Mouse (Mus musculus): ENCODE measurements around the gene Pakap. TPM values are rescaled to one million over a fixed set of nuclear protein-coding genes. Genes with fewer than 3 reads are reported as not detected.

Pakap gene
- polyA plus RNA-seq, 1 experiment from 2014 or later: 17.5 TPM

DNA sequence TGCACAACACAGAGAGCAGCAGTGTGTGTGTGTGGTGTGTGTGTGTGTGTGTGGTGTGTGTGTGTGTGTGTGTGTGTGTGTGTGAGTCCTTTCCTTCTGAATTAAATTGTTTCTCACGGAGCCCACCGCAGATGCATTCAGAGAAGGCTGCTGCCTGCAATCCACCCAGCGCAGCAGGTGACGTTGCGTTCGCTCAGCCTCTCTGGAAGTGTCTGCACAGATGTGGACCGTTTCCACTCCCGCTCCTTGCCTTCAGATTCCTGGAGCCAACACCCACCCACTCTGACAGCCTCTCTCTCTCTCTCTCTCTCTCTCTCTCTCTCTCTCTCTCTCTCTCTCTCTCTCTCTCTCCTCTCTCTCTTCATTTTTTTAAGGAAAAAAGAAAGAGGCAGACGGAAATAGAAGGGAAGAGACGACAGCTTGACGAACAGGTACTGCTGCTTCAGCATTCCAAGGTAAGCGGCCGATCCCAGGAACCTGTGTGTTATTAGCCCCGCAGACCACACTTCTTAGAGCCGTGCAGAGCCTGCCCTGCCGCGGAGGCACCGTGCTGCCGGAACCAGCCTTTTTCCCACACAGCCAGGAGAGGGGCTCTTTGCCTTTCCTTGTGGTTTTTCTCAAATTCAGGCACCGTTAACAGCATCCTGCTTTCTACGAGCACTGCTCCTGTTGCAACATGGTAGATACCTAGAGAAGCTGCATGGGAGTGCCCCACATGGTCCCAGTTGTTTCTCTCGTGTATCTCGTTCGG is 69.8 kb downstream of the Pakap start:
- Histone ChIP-seq H3K4me3 (peak overlapping the region; percentile 43), H3K4me1 (peaks cover 26% of the 10 kb centered on the region), H3K9me3 (no peaks in the 10 kb centered on the region), H3K36me3 (replicated peaks) (no peaks in the 10 kb centered on the region), H3K27ac (peak overlapping the region; percentile 56; the same call in 1 of the 2 replicates), H3K27me3 (ENCODE audit: poor library complexity, severe bottlenecking) (0 out of 2 replicates have a peak, but pooled peaks cover 6% of the 10 kb centered on the region)
- DNase-seq (ENCODE audit: extremely low spot score, low spot score): no peak
- WGBS: 37% methylated on average over 24 of the region's 24 CpGs

DNA sequence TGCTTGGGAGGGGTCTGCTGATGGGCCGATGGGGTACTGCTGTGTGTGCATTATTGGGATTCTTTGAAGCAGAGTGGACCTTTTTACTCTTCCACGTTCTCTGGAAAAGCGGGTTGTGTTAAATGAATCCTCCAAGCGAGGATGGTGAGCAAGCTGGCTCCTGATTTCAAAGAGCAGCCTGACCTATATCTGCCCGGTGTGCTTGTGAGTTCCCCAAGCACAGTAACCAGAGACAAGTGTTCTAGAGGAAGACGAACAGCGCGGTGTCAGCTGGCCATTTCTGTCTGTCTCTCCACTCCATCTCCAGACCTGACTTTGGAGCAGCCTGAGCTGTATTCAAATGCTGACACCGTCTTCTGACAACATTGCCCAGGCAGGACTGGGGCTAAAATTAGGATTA is 71.0 kb downstream of the Pakap start:
- H3K36me3 ChIP-seq (replicated peaks): no peaks in the 10 kb centered on the region
- 84% methylated on average over 9 of the region's 9 CpGs for WGBS
- H3K4me1 ChIP-seq: peaks cover 26% of the 10 kb centered on the region
- 0 out of 2 replicates have a peak, but pooled peaks cover 6% of the 10 kb centered on the region for H3K27me3 ChIP-seq (ENCODE audit: poor library complexity, severe bottlenecking)
- no peak overlapping the region for H3K4me3 ChIP-seq
- DNase-seq (ENCODE audit: extremely low spot score, low spot score): no peak
- no peak overlapping the region for H3K27ac ChIP-seq
- H3K9me3 ChIP-seq: no peaks in the 10 kb centered on the region

DNA sequence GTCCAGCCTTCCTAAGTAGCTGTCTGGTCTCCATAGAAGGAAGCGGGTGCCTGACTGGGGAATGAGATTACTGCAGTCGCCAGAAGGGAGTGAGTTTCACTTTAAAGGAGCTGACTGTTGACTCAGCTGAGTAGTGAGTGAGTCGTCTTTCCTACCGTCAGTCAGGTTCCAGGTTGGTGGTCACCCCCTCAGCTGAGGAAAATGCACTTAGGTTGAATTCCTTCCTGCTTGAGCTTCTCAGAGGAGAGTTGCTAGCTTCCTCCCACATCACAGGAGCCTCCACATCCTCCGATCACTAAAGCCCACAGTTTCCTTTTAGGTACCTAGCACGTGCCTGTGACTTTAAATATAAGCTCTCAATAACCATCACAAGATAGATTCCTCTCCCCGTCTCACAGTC is 72.2 kb downstream of the Pakap start:
- Histone ChIP-seq H3K4me1 (peaks cover 26% of the 10 kb centered on the region), H3K4me3 (no peak overlapping the region), H3K27ac (no peak overlapping the region), H3K27me3 (ENCODE audit: poor library complexity, severe bottlenecking) (0 out of 2 replicates have a peak, but pooled peaks cover 6% of the 10 kb centered on the region), H3K36me3 (replicated peaks) (no peaks in the 10 kb centered on the region), H3K9me3 (no peaks in the 10 kb centered on the region)
- 55% methylated on average over 7 of the region's 7 CpGs for WGBS
- no peak for DNase-seq (ENCODE audit: extremely low spot score, low spot score)

DNA sequence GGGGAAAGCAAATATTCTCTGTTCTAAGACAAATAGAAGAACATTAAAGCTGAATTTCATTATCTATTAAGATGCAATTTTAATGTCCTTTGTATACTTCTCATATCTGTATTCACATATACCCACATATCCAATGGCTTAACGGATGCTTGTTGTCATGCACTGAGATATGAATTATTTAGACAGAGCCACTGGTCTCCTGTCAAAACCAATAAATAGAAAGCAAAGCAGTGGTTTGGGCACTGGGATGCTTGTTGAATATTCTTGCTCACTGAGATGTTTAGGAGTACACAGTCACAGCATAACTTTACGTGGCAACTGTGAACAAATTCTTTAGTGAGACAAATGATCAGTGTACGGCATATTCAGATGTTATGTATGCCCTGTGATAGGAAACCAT is 73.0 kb downstream of the Pakap start:
- H3K27ac ChIP-seq: no peak overlapping the region
- no peaks in the 10 kb centered on the region for H3K36me3 ChIP-seq (replicated peaks)
- H3K27me3 ChIP-seq (ENCODE audit: poor library complexity, severe bottlenecking): 0 out of 2 replicates have a peak, but pooled peaks cover 6% of the 10 kb centered on the region
- H3K4me1 ChIP-seq: peaks cover 26% of the 10 kb centered on the region
- WGBS: 94% methylated on average over 3 of the region's 3 CpGs
- no peak for DNase-seq (ENCODE audit: extremely low spot score, low spot score)
- no peaks in the 10 kb centered on the region for H3K9me3 ChIP-seq
- H3K4me3 ChIP-seq: no peak overlapping the region

DNA sequence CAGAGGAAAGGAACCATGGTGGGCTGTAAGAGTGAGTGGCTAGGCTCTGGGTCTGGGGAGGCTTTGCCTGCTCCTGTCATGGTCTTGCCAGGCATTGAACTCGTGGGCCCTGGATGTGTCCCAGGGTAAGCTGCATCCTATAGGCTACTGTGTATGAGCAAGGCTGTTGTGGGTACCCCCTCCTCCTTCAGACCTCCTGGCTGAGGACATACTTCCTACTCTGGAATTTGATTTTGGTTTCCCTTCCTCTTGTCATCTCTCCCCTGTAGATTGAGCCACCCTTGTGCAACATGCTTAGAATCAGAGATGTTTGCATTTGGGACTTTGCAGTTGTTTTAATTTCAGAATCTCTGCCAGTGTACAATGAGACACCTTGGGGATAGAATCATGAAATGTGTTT is 83.0 kb downstream of the Pakap start:
- DNase-seq (ENCODE audit: extremely low spot score, low spot score): no peak
- no peak overlapping the region for H3K4me3 ChIP-seq
- WGBS: 82% methylated on average over 1 of the region's 1 CpGs
- no peak overlapping the region for H3K27ac ChIP-seq
- H3K4me1 ChIP-seq: no peaks in the 10 kb centered on the region
- no peaks in the 10 kb centered on the region; the same call in 1 of the 2 replicates for H3K36me3 ChIP-seq (replicated peaks)
- no peaks in the 10 kb centered on the region for H3K27me3 ChIP-seq (ENCODE audit: poor library complexity, severe bottlenecking)
- no peaks in the 10 kb centered on the region for H3K9me3 ChIP-seq

DNA sequence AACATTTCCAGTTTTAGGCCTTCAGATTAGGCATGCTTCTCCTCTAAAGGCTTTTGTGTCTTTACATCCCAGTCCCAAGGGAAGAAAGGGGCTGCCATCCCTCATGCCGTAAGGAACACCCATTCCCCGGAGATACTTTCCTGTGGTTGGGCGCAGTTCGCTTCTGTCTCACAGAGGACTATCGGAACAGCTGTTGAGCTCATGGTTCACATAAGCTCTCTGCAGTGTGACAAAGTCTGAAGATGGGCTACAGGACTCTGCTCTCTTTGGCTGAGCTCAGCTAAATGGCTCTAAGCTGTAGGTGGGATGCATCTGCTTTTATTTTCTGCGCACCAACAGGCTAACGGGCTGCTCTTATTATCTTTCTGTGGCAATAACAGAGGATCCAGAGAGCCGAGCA is 83.6 kb downstream of the Pakap start:
- Histone ChIP-seq H3K27ac (no peak overlapping the region), H3K9me3 (no peaks in the 10 kb centered on the region), H3K4me1 (no peaks in the 10 kb centered on the region), H3K27me3 (ENCODE audit: poor library complexity, severe bottlenecking) (no peaks in the 10 kb centered on the region), H3K4me3 (no peak overlapping the region), H3K36me3 (replicated peaks) (no peaks in the 10 kb centered on the region; the same call in 1 of the 2 replicates)
- DNase-seq (ENCODE audit: extremely low spot score, low spot score): no peak
- 94% methylated on average over 8 of the region's 8 CpGs for WGBS

DNA sequence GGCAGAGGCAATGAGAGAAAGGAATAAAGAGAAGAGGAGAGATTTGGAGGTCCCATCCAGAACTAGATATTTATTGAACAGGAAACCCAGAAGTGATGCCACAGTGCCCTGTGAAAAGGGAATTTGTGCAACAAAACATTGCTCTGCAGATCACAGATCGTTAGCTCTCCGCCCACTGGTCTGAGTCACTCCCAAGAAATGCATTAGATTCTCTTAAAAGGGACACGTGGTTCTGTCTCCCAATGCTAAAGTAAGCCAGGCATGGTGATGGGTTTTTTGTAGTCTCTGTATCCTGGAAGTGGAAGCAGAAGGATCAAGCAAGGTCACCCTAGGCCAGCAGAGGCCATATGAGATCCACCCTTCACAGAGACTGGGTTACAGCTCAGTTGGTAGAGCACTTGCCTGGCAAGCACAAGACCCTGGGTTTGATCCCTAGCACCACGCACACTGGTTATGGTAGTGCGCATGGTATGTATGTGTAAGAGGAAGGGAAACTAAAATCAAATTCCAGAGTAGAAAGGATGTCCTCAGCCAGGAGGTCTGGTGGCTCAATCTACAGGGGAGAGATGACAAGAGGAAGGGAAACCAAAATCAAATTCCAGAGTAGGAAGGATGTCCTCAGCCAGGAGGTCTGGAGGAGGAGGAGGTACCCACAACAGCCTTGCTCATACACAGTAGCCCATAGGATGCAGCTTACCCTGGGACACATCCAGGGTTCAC is 84.4 kb downstream of the Pakap start:
- Histone ChIP-seq H3K9me3 (no peaks in the 10 kb centered on the region), H3K27me3 (ENCODE audit: poor library complexity, severe bottlenecking) (no peaks in the 10 kb centered on the region), H3K4me3 (no peak overlapping the region), H3K4me1 (no peaks in the 10 kb centered on the region), H3K36me3 (replicated peaks) (no peaks in the 10 kb centered on the region; the same call in 1 of the 2 replicates), H3K27ac (no peak overlapping the region)
- WGBS: 87% methylated on average over 5 of the region's 5 CpGs
- no peak for DNase-seq (ENCODE audit: extremely low spot score, low spot score)

DNA sequence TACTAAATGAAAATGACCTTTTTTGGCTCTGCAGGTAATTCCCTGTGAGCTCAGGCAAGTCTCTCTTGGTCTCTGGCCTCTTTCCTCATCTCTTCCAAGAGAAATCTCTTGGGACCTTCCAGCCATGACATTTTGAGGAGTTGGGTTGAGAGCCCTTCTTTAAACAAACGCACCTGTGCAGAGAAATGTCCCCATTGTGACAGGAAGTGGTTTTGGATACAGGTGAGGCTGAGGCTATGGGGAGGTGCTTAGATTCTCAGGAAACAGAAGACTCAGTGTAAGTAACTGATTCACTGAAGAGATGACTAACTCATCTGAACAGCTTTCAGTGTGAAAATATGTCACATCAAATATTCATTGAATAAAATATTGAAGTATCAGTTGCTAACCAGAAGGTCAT is 88.0 kb downstream of the Pakap start:
- Histone ChIP-seq H3K36me3 (replicated peaks) (no peaks in the 10 kb centered on the region; the same call in 1 of the 2 replicates), H3K9me3 (no peaks in the 10 kb centered on the region), H3K4me1 (peaks cover 14% of the 10 kb centered on the region), H3K27ac (no peak overlapping the region), H3K27me3 (ENCODE audit: poor library complexity, severe bottlenecking) (no peaks in the 10 kb centered on the region), H3K4me3 (no peak overlapping the region)
- WGBS: 90% methylated on average over 1 of the region's 1 CpGs
- no peak for DNase-seq (ENCODE audit: extremely low spot score, low spot score)

DNA sequence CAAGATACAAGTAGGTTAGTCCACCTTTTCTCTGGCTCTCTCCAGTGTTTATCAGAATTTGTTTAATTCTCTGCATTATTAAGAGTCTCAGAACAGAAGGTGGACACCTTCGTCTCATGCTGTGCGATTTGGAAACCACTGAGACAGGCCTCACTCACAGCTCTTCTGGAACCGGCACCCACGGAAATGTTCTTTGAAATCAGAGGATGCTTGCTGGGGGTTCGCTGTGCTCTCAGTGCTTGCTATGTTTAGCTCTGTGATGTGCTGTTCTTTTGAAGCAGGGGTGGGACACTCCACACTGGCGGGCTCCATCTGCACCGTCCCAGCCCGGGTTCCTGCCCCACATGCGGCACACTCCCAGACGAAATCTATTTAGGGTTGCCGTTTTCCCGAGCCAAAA is 88.4 kb downstream of the Pakap start:
- 93% methylated on average over 12 of the region's 12 CpGs for WGBS
- Histone ChIP-seq H3K27ac (no peak overlapping the region), H3K4me3 (no peak overlapping the region), H3K4me1 (peaks cover 18% of the 10 kb centered on the region), H3K27me3 (ENCODE audit: poor library complexity, severe bottlenecking) (no peaks in the 10 kb centered on the region), H3K36me3 (replicated peaks) (no peaks in the 10 kb centered on the region; the same call in 1 of the 2 replicates), H3K9me3 (no peaks in the 10 kb centered on the region)
- DNase-seq (ENCODE audit: extremely low spot score, low spot score): no peak

DNA sequence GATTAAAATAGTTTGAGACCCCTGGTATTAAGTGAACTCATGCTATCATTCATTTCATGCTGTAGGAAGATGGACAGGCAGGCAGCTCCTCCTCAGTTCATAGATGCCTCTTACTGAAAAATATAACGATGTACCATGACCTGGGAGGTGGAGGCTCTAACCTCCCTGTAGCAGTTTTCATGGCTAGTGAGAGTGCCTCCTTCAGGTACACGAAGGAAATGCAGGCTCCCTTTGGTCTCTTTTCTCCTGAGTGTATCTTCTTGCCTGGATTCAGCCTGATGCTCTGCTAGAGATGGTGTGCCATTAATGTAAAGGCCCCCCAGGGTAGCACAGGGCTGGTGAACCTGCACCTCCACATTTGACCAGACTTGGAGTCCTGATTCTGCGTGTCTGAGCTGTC is 88.9 kb downstream of the Pakap start:
- 87% methylated on average over 3 of the region's 3 CpGs for WGBS

DNA sequence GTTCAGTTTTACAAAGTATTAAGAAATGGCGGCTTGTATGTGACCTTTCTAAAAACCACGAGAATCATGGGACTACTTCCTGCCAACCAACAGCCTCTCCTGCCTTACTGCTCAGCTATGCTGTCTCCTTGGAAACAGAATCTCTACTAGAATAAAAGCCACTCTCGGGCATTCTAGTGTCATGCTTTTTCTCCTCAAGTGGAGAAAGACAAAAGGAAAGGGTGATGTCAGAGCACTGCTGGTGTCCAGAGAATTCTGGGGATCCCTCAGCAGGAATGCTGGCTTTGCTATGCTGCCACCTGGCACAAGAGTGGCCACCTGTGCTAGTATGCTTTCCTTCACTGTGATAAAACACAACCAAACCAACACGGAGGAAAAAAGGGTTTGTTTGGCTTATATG is 92.5 kb downstream of the Pakap start:
- DNase-seq (ENCODE audit: extremely low spot score, low spot score): no peak

More for the DNA sequence above, 88.9 kb downstream of the Pakap start:
- peaks cover 19% of the 10 kb centered on the region for H3K4me1 ChIP-seq
- H3K27me3 ChIP-seq (ENCODE audit: poor library complexity, severe bottlenecking): no peaks in the 10 kb centered on the region
- DNase-seq (ENCODE audit: extremely low spot score, low spot score): no peak
- no peak overlapping the region for H3K27ac ChIP-seq
- H3K4me3 ChIP-seq: no peak overlapping the region
- no peaks in the 10 kb centered on the region for H3K9me3 ChIP-seq
- no peaks in the 10 kb centered on the region; the same call in 1 of the 2 replicates for H3K36me3 ChIP-seq (replicated peaks)

DNA sequence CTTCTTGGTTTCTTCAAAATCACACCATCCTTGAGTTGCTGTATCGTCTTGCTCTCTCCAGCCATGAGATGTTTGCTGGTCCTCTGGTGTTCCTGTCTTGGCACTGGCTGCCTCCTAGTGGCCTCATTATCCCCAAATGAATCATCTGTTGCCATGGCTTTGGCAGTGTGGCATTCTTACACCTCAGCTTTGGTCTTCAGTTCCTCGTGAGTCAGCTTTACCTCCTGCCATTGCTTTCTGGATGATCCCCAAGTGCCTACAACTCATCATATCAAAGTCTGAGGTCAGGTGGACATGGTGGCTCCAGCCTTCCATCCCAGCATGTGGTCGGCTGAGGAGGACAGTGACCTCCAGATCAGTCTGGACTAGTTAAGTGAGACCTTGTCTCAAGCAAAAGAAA is 98.1 kb downstream of the Pakap start:
- DNase-seq (ENCODE audit: extremely low spot score, low spot score): no peak
- Histone ChIP-seq H3K9me3 (no peaks in the 10 kb centered on the region), H3K27ac (no peak overlapping the region), H3K36me3 (replicated peaks) (no peaks in the 10 kb centered on the region), H3K4me1 (peaks cover 3% of the 10 kb centered on the region), H3K4me3 (no peak overlapping the region), H3K27me3 (ENCODE audit: poor library complexity, severe bottlenecking) (no peaks in the 10 kb centered on the region)
- 88% methylated on average over 3 of the region's 3 CpGs for WGBS

More for the DNA sequence above, 92.5 kb downstream of the Pakap start:
- Histone ChIP-seq H3K27me3 (ENCODE audit: poor library complexity, severe bottlenecking) (no peaks in the 10 kb centered on the region), H3K4me3 (no peak overlapping the region), H3K9me3 (no peaks in the 10 kb centered on the region), H3K36me3 (replicated peaks) (no peaks in the 10 kb centered on the region), H3K27ac (peak overlapping the region; percentile 66), H3K4me1 (peaks cover 19% of the 10 kb centered on the region)
- WGBS: 25% methylated on average over 4 of the region's 4 CpGs

All from forebrain, embryonic 10.5 days (tissue).